Mouse (Mus musculus): Measurements from ENCODE around the gene Zbtb49. TPM values are rescaled to one million over a fixed set of nuclear protein-coding genes. Genes with fewer than 3 reads are reported as not detected.

The Zbtb49 gene
- polyA plus RNA-seq, 1 experiment from 2014 or later = 6.7 TPM

GRCm38 (mm10) chr5:38205303-38205726, 14.9 kb downstream of the Zbtb49 start:
- Histone ChIP-seq H3K9me3 (replicated peaks; ENCODE audit: control insufficient read depth, low read length) (no peaks in the 10 kb centered on the region), H3K36me3 (ENCODE audit: control insufficient read depth, insufficient read depth, low read length) (peaks cover 11% of the 10 kb centered on the region), H3K27ac (ENCODE audit: low read depth, low read length) (no peak overlapping the region), H3K4me1 (ENCODE audit: control insufficient read depth, insufficient read depth, low read length) (no peaks in the 10 kb centered on the region), H3K27me3 (ENCODE audit: control insufficient read depth, insufficient read depth, low read length) (no peaks in the 10 kb centered on the region), H3K4me2 (no peak overlapping the region), H3K4me3 (ENCODE audit: low read depth, low read length) (no peak overlapping the region), H3K9ac (ENCODE audit: low read depth, low read length) (no peak overlapping the region)
- ATAC-seq (replicated peaks; ENCODE audit: insufficient number of reproducible peaks, low FRiP score, low TSS enrichment) = no peak
- WGBS (ENCODE audit: insufficient replicate concordance) = 78% methylated on average over 7 of the region's 7 CpGs

GRCm38 (mm10) chr5:38199686-38200085, 20.6 kb downstream of the Zbtb49 start:
- H3K27ac ChIP-seq (ENCODE audit: low read depth, low read length) = no peak overlapping the region
- peaks cover 13% of the 10 kb centered on the region for H3K36me3 ChIP-seq (ENCODE audit: control insufficient read depth, insufficient read depth, low read length)
- H3K4me2 ChIP-seq = no peak overlapping the region
- no peak overlapping the region for H3K9ac ChIP-seq (ENCODE audit: low read depth, low read length)
- H3K9me3 ChIP-seq (replicated peaks; ENCODE audit: control insufficient read depth, low read length) = no peaks in the 10 kb centered on the region
- no peak overlapping the region for H3K4me3 ChIP-seq (ENCODE audit: low read depth, low read length)
- no peaks in the 10 kb centered on the region for H3K27me3 ChIP-seq (ENCODE audit: control insufficient read depth, insufficient read depth, low read length)
- 96% methylated on average over 2 of the region's 2 CpGs for WGBS (ENCODE audit: insufficient replicate concordance)
- no peak for ATAC-seq (replicated peaks; ENCODE audit: insufficient number of reproducible peaks, low FRiP score, low TSS enrichment)
- no peaks in the 10 kb centered on the region for H3K4me1 ChIP-seq (ENCODE audit: control insufficient read depth, insufficient read depth, low read length)

GRCm38 (mm10) chr5:38197482-38197823, 22.8 kb downstream of the Zbtb49 start:
- Histone ChIP-seq H3K4me3 (ENCODE audit: low read depth, low read length) (no peak overlapping the region), H3K27ac (ENCODE audit: low read depth, low read length) (no peak overlapping the region), H3K27me3 (ENCODE audit: control insufficient read depth, insufficient read depth, low read length) (no peaks in the 10 kb centered on the region), H3K4me2 (no peak overlapping the region), H3K36me3 (ENCODE audit: control insufficient read depth, insufficient read depth, low read length) (0 out of 2 replicates have a peak, but pooled peaks cover 4% of the 10 kb centered on the region), H3K4me1 (ENCODE audit: control insufficient read depth, insufficient read depth, low read length) (no peaks in the 10 kb centered on the region), H3K9me3 (replicated peaks; ENCODE audit: control insufficient read depth, low read length) (no peaks in the 10 kb centered on the region), H3K9ac (ENCODE audit: low read depth, low read length) (no peak overlapping the region)
- 17% methylated on average over 7 of the region's 7 CpGs for WGBS (ENCODE audit: insufficient replicate concordance)
- no peak for ATAC-seq (replicated peaks; ENCODE audit: insufficient number of reproducible peaks, low FRiP score, low TSS enrichment)

- no peak for ATAC-seq (replicated peaks; ENCODE audit: insufficient number of reproducible peaks, low FRiP score, low TSS enrichment)
- H3K9me3 ChIP-seq (replicated peaks; ENCODE audit: control insufficient read depth, low read length) = no peaks in the 10 kb centered on the region
- H3K4me1 ChIP-seq (ENCODE audit: control insufficient read depth, insufficient read depth, low read length) = no peaks in the 10 kb centered on the region
- H3K9ac ChIP-seq (ENCODE audit: low read depth, low read length) = no peak overlapping the region
- H3K27ac ChIP-seq (ENCODE audit: low read depth, low read length) = no peak overlapping the region
- no peaks in the 10 kb centered on the region for H3K27me3 ChIP-seq (ENCODE audit: control insufficient read depth, insufficient read depth, low read length)
- H3K36me3 ChIP-seq (ENCODE audit: control insufficient read depth, insufficient read depth, low read length) = 0 out of 2 replicates have a peak, but pooled peaks cover 2% of the 10 kb centered on the region
- H3K4me2 ChIP-seq = no peak overlapping the region
- 63% methylated on average over 5 of the region's 5 CpGs for WGBS (ENCODE audit: insufficient replicate concordance)
- no peak overlapping the region for H3K4me3 ChIP-seq (ENCODE audit: low read depth, low read length)
These were observed 23.3 kb downstream of the Zbtb49 start for GRCm38 (mm10) chr5:38196821-38197481.

GRCm38 (mm10) chr5:38195941-38196340, 24.3 kb downstream of the Zbtb49 start:
- H3K4me3 ChIP-seq (ENCODE audit: low read depth, low read length) = no peak overlapping the region
- H3K4me1 ChIP-seq (ENCODE audit: control insufficient read depth, insufficient read depth, low read length) = no peaks in the 10 kb centered on the region
- H3K36me3 ChIP-seq (ENCODE audit: control insufficient read depth, insufficient read depth, low read length) = 0 out of 2 replicates have a peak, but pooled peaks cover 2% of the 10 kb centered on the region
- no peak overlapping the region for H3K27ac ChIP-seq (ENCODE audit: low read depth, low read length)
- no peak overlapping the region for H3K4me2 ChIP-seq
- H3K9me3 ChIP-seq (replicated peaks; ENCODE audit: control insufficient read depth, low read length) = no peaks in the 10 kb centered on the region
- no peak for ATAC-seq (replicated peaks; ENCODE audit: insufficient number of reproducible peaks, low FRiP score, low TSS enrichment)
- no peak overlapping the region for H3K9ac ChIP-seq (ENCODE audit: low read depth, low read length)
- no peaks in the 10 kb centered on the region for H3K27me3 ChIP-seq (ENCODE audit: control insufficient read depth, insufficient read depth, low read length)

GRCm38 (mm10) chr5:38194946-38195345, 25.3 kb downstream of the Zbtb49 start:
- 0 out of 2 replicates have a peak, but pooled peaks cover 2% of the 10 kb centered on the region for H3K36me3 ChIP-seq (ENCODE audit: control insufficient read depth, insufficient read depth, low read length)
- 30% methylated on average over 2 of the region's 2 CpGs for WGBS (ENCODE audit: insufficient replicate concordance)
- no peak overlapping the region for H3K4me3 ChIP-seq (ENCODE audit: low read depth, low read length)
- H3K9ac ChIP-seq (ENCODE audit: low read depth, low read length) = no peak overlapping the region
- no peaks in the 10 kb centered on the region for H3K4me1 ChIP-seq (ENCODE audit: control insufficient read depth, insufficient read depth, low read length)
- ATAC-seq (replicated peaks; ENCODE audit: insufficient number of reproducible peaks, low FRiP score, low TSS enrichment) = no peak
- no peak overlapping the region for H3K4me2 ChIP-seq
- H3K9me3 ChIP-seq (replicated peaks; ENCODE audit: control insufficient read depth, low read length) = no peaks in the 10 kb centered on the region
- no peak overlapping the region for H3K27ac ChIP-seq (ENCODE audit: low read depth, low read length)
- H3K27me3 ChIP-seq (ENCODE audit: control insufficient read depth, insufficient read depth, low read length) = no peaks in the 10 kb centered on the region

- no peaks in the 10 kb centered on the region for H3K27me3 ChIP-seq (ENCODE audit: control insufficient read depth, insufficient read depth, low read length)
- H3K9ac ChIP-seq (ENCODE audit: low read depth, low read length) = no peak overlapping the region
- no peak overlapping the region for H3K27ac ChIP-seq (ENCODE audit: low read depth, low read length)
- H3K4me2 ChIP-seq = no peak overlapping the region
- no peak overlapping the region for H3K4me3 ChIP-seq (ENCODE audit: low read depth, low read length)
- ATAC-seq (replicated peaks; ENCODE audit: insufficient number of reproducible peaks, low FRiP score, low TSS enrichment) = no peak
- no peaks in the 10 kb centered on the region for H3K9me3 ChIP-seq (replicated peaks; ENCODE audit: control insufficient read depth, low read length)
- H3K4me1 ChIP-seq (ENCODE audit: control insufficient read depth, insufficient read depth, low read length) = no peaks in the 10 kb centered on the region
- no peaks in the 10 kb centered on the region for H3K36me3 ChIP-seq (ENCODE audit: control insufficient read depth, insufficient read depth, low read length)
- 90% methylated on average over 3 of the region's 3 CpGs for WGBS (ENCODE audit: insufficient replicate concordance)
These were observed 29.4 kb downstream of the Zbtb49 start for GRCm38 (mm10) chr5:38190907-38191306.

GRCm38 (mm10) chr5:38187006-38187405, 33.3 kb downstream of the Zbtb49 start:
- no peaks in the 10 kb centered on the region for H3K27me3 ChIP-seq (ENCODE audit: control insufficient read depth, insufficient read depth, low read length)
- H3K9me3 ChIP-seq (replicated peaks; ENCODE audit: control insufficient read depth, low read length) = no peaks in the 10 kb centered on the region
- no peak overlapping the region for H3K4me3 ChIP-seq (ENCODE audit: low read depth, low read length)
- no peak for ATAC-seq (replicated peaks; ENCODE audit: insufficient number of reproducible peaks, low FRiP score, low TSS enrichment)
- H3K27ac ChIP-seq (ENCODE audit: low read depth, low read length) = no peak overlapping the region
- H3K9ac ChIP-seq (ENCODE audit: low read depth, low read length) = no peak overlapping the region
- no peaks in the 10 kb centered on the region for H3K36me3 ChIP-seq (ENCODE audit: control insufficient read depth, insufficient read depth, low read length)
- WGBS (ENCODE audit: insufficient replicate concordance) = 78% methylated on average over 2 of the region's 2 CpGs
- H3K4me1 ChIP-seq (ENCODE audit: control insufficient read depth, insufficient read depth, low read length) = no peaks in the 10 kb centered on the region
- H3K4me2 ChIP-seq = no peak overlapping the region

GRCm38 (mm10) chr5:38184688-38185285, 35.5 kb downstream of the Zbtb49 start:
- Histone ChIP-seq H3K36me3 (ENCODE audit: control insufficient read depth, insufficient read depth, low read length) (no peaks in the 10 kb centered on the region), H3K9me3 (replicated peaks; ENCODE audit: control insufficient read depth, low read length) (no peaks in the 10 kb centered on the region), H3K27ac (ENCODE audit: low read depth, low read length) (no peak overlapping the region), H3K4me2 (no peak overlapping the region), H3K4me3 (ENCODE audit: low read depth, low read length) (no peak overlapping the region), H3K4me1 (ENCODE audit: control insufficient read depth, insufficient read depth, low read length) (no peaks in the 10 kb centered on the region), H3K9ac (ENCODE audit: low read depth, low read length) (no peak overlapping the region), H3K27me3 (ENCODE audit: control insufficient read depth, insufficient read depth, low read length) (no peaks in the 10 kb centered on the region)
- ATAC-seq (replicated peaks; ENCODE audit: insufficient number of reproducible peaks, low FRiP score, low TSS enrichment) = no peak
- WGBS (ENCODE audit: insufficient replicate concordance) = 77% methylated on average over 6 of the region's 6 CpGs
